Mouse (Mus musculus) intestine, postnatal 0 days (tissue): Measurements from ENCODE around the gene Ptprr. TPM values are rescaled to one million over a fixed set of nuclear protein-coding genes. Genes with fewer than 3 reads are reported as not detected.

Experiments
- ATAC-seq: fragments of 200-750 bp; cut with Nextera tagmentation; 2 replicates; pipeline ENCODE4 v1.8.0; 2017; ENCODE audit warnings: mild to moderate bottlenecking, moderate TSS enrichment, moderate library complexity
- H3K27ac ChIP-seq: fragments of 300-500 bp; sonication (generic); 2 replicates; pipeline ENCODE4 v1.5.1; 2014; ENCODE audit warnings: mild to moderate bottlenecking, low read depth, low read length, moderate library complexity
- H3K27me3 ChIP-seq: fragments of 300-500 bp; sonication (generic); replicated peaks from 2 replicates; pipeline ENCODE4 v1.6.1; 2014; ENCODE audit warnings: low read length, mixed read lengths; ENCODE audit not compliant: control insufficient read depth, insufficient read depth
- H3K36me3 ChIP-seq: fragments of 300-500 bp; sonication (generic); 2 replicates; pipeline ENCODE4 v1.6.1; 2014; ENCODE audit warnings: mild to moderate bottlenecking, moderate library complexity; ENCODE audit not compliant: control insufficient read depth, insufficient read depth
- H3K4me1 ChIP-seq: fragments of 300-500 bp; sonication (generic); replicated peaks from 2 replicates; pipeline ENCODE4 v1.6.1; 2014; ENCODE audit warnings: antibody characterized with exemption, low read length, mixed read lengths; ENCODE audit not compliant: control insufficient read depth, insufficient read depth
- H3K4me2 ChIP-seq: fragments of 300-500 bp; sonication (generic); replicated peaks from 2 replicates; pipeline ENCODE4 v1.6.1; 2014; ENCODE audit warnings: low read depth, mild to moderate bottlenecking, moderate library complexity
- H3K4me3 ChIP-seq: fragments of 300-500 bp; sonication (generic); 2 replicates; pipeline ENCODE4 v1.5.1; 2014; ENCODE audit warnings: low read depth, low read length
- H3K9ac ChIP-seq: fragments of 300-500 bp; sonication (generic); 2 replicates; pipeline ENCODE4 v1.6.1; 2014; ENCODE audit warnings: mild to moderate bottlenecking, low read depth, low read length
- H3K9me3 ChIP-seq: fragments of 300-500 bp; sonication (generic); 2 replicates; pipeline ENCODE4 v1.6.1; 2016; ENCODE audit warnings: mixed run types; ENCODE audit not compliant: control insufficient read depth
- CTCF ChIP-seq: sonication (generic); IDR thresholded peaks from 2 replicates; pipeline ENCODE4 v1.5.1; 2016; ENCODE audit warnings: low read depth, mild to moderate bottlenecking, control low read depth, antibody characterized with exemption, moderate library complexity
- WGBS: fragments of 180-500 bp; shearing (Covaris S2); extraction: QIAGEN DNeasy Blood & Tissue Kit; methylation state at CpG from one replicate; pipeline ENCODE4 v1.1.7; 2014; 5-methylcytosine and 5-hydroxymethylcytosine counted together
- polyA plus RNA-seq: library from polyadenylated mRNA; unstranded; fragments of >200 nt; fragmentation: Nextera tagmentation; extraction: Ambion mirVana; gene quantifications from 2 replicates; pipeline ENCODE4 v1.2.1, GENCODE M21; 2015

Gene Ptprr
- polyA plus RNA-seq, result 7.5 and 9.6 TPM in 2 replicates

DNA sequence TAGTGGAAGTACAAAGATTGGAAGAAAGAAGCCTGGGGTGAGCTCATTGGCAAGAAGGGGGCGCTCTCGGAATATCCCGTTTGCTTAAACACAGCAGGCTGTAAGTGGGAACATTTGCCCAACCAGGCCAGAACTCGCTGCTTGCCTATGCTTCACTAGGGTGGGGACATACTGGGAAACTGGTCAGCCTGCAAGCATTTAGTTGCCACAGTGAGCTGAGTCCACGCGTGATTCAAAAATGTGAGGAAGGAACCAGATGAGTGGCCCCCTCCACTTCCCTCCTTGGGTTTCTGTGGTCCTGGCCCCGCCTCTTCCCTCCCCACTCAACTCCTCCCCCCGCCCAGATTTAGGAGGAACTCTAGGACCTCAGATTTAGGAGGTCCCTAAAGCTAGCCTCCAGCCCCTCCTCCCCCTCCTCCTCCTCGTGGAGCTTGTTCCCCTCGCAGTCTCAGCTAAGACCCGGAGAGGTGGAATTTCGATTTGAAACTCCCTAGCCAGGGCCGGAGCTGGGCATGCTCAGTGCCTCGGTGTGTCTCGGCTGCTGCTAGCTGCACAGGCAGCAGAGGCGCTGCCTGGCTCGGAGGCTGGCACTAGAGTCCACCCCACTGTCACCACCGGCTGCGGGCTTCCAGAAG, at the start of gene Ptprr:
Gene Ptprr, plus strand, starts transcription at position 369 of the 635 bp plus-strand sequence.
- Histone ChIP-seq H3K4me1 (peaks cover 6% of the 10 kb centered on the region; the same call in 1 of the 2 replicates), H3K27me3 (no peaks in the 10 kb centered on the region; the same call in 1 of the 2 replicates), H3K4me2 (peak within 1 kb of the TSS; percentile 66), H3K36me3 (no peaks in the 10 kb centered on the region), H3K4me3 (peak within 1 kb of the TSS; percentile 34), H3K27ac (no peak within 1 kb of the TSS), H3K9me3 (no peaks in the 10 kb centered on the region), H3K9ac (no peak within 1 kb of the TSS)
- WGBS, result under 1% methylated on average over 19 of the region's 19 CpGs
- TF ChIP-seq CTCF, result peak; percentile 61
- ATAC-seq, result peak; percentile 57

DNA sequence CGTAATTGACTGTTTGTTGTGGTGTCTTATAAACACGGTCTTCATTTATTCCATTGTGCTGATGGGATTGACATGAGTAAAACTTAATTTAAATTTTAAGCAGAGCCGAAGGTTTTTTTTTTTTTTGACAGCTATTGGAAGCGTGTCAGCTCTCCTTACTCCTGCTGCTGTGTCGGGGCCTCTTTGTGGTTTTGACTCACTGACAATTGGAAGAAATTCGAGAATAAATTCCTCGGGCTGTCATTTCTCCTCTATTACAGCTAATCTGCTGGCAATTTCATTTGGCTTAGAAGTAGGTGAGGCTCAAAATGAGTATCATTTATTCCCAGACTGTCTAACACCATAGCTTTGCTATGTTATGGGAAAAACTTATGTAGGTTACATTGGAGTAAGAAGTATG, 41.7 kb upstream of the Ptprr start:
- Histone ChIP-seq H3K4me1 (no peaks in the 10 kb centered on the region), H3K27ac (no peak overlapping the region), H3K27me3 (no peaks in the 10 kb centered on the region), H3K4me2 (no peak overlapping the region), H3K36me3 (no peaks in the 10 kb centered on the region), H3K4me3 (no peak overlapping the region), H3K9me3 (no peaks in the 10 kb centered on the region), H3K9ac (no peak overlapping the region)
- no peak for TF ChIP-seq CTCF
- no peak for ATAC-seq
- WGBS, result 87% methylated on average over 7 of the region's 7 CpGs

DNA sequence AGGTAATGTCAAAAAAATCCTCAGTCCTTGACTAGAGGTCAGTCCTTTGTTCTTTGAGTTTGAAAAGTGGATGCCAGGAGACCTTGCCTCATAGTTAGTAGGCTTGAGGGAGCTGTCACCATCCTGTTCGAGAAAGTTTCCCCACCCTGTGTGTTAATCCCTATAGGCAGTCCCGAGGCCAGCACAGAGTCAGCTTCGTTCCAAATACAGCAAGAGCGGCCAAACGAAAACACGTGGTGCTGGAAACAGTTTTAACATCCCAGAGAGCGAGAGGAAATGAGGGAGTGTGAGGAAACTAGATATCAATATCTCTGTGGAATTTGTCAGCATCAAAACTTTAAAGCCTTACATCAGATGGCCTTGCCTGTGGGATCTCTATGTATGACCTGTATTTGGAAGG, 39.0 kb upstream of the Ptprr start:
- Histone ChIP-seq H3K4me2 (no peak overlapping the region), H3K4me3 (no peak overlapping the region), H3K4me1 (no peaks in the 10 kb centered on the region), H3K36me3 (no peaks in the 10 kb centered on the region), H3K9ac (no peak overlapping the region), H3K9me3 (no peaks in the 10 kb centered on the region), H3K27ac (no peak overlapping the region), H3K27me3 (no peaks in the 10 kb centered on the region)
- 66% methylated on average over 7 of the region's 7 CpGs for WGBS
- ATAC-seq, result no peak
- no peak for TF ChIP-seq CTCF

DNA sequence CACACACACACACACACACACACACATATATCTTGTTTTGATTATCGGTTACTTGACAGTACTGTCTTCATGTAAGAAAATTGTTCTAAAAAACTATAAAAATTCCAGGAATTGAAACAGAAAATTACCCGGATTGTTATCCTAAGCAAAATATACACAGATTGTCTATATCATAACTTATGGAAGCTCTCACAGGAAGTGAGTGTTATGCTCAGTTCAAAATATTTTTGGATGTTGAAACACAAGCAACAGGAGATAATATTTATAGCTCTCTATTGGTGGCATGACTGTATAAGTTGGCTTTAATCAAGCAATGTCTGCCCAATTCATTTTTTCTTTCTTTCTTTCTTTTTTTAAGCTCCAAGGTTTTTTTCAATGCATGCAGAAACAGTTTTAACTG, 38.0 kb upstream of the Ptprr start:
- Histone ChIP-seq H3K36me3 (no peaks in the 10 kb centered on the region), H3K9ac (no peak overlapping the region), H3K9me3 (no peaks in the 10 kb centered on the region), H3K4me3 (no peak overlapping the region), H3K4me1 (no peaks in the 10 kb centered on the region), H3K4me2 (no peak overlapping the region), H3K27ac (no peak overlapping the region), H3K27me3 (no peaks in the 10 kb centered on the region)
- WGBS, result 65% methylated on average over 2 of the region's 2 CpGs
- ATAC-seq, result no peak
- no peak for TF ChIP-seq CTCF

DNA sequence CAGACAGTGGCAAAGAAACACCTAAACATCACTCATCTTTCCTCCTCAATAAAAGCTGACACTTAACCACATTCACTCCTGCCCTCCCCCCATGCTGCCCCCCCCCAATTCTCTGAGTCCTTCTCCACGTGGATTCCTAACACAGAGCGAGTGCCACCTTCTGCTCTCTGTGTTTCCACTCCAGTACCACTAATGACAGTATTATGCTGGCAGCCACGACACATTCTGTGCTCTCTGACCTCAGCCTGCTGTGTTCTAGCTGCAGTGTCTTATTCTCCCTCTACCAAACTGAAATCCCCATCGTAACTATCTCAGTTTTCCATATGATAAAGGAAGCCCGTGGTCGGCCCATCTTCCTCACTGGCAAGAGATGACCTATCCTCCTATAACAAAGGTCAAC, 33.7 kb upstream of the Ptprr start:
- no peaks in the 10 kb centered on the region for H3K9me3 ChIP-seq
- H3K9ac ChIP-seq, result no peak overlapping the region
- no peaks in the 10 kb centered on the region for H3K27me3 ChIP-seq
- no peak for TF ChIP-seq CTCF
- H3K36me3 ChIP-seq, result no peaks in the 10 kb centered on the region
- WGBS, result 80% methylated on average over 6 of the region's 6 CpGs
- no peaks in the 10 kb centered on the region for H3K4me1 ChIP-seq
- no peak for ATAC-seq
- H3K27ac ChIP-seq, result no peak overlapping the region
- H3K4me3 ChIP-seq, result no peak overlapping the region
- no peak overlapping the region for H3K4me2 ChIP-seq

DNA sequence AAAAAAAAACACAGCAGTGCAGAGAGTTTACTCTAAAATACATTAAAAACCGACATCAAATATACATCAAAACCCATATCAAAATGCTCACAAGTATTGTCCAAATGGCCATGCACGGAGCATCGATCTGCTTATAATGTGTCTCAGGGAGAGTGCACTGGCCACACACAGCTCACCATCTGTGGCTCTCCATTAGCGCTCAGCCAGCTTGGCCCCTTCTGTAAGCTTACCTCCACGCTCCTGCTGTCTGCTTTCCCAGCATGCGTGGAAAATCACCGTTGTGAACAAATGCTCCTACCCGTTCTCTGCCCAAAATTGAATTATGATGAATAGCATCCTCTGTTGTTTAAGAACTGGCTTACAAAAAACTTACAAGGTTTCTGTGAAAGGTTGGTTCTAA, 16.2 kb upstream of the Ptprr start:
- no peak for TF ChIP-seq CTCF
- Histone ChIP-seq H3K4me2 (no peak overlapping the region), H3K9ac (no peak overlapping the region), H3K4me1 (no peaks in the 10 kb centered on the region), H3K27ac (no peak overlapping the region), H3K4me3 (no peak overlapping the region), H3K27me3 (no peaks in the 10 kb centered on the region), H3K36me3 (no peaks in the 10 kb centered on the region), H3K9me3 (no peaks in the 10 kb centered on the region)
- ATAC-seq, result no peak
- WGBS, result 78% methylated on average over 8 of the region's 8 CpGs

DNA sequence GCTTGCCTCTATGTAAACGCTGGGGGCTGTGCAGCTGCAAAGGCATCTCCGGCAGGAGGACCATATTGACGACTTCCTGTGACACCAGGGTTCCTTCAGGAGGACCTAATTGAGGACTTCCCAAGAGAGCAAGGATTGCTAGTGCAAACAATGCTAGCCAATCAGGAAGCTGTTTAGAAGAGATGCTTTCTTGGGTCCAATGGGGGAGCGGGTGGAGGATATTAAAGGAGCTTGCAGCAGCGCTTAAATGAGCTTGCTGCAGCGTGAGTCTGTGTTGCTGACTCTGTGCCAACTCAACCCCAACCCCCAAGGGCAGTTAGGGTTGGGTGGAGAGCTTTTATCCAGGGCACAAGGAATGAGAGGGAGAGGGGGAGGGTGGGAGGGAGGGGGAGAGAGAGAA, 11.3 kb upstream of the Ptprr start:
- Histone ChIP-seq H3K4me1 (no peaks in the 10 kb centered on the region), H3K9ac (no peak overlapping the region), H3K27me3 (no peaks in the 10 kb centered on the region), H3K4me3 (no peak overlapping the region), H3K27ac (no peak overlapping the region), H3K9me3 (no peaks in the 10 kb centered on the region), H3K36me3 (no peaks in the 10 kb centered on the region), H3K4me2 (no peak overlapping the region)
- ATAC-seq, result no peak
- no peak for TF ChIP-seq CTCF
- WGBS, result 42% methylated on average over 6 of the region's 6 CpGs
